Mouse (Mus musculus) neutrophil, adult 65 days (primary cell): ENCODE data around the gene Rad21l. TPM values are rescaled to one million over a fixed set of nuclear protein-coding genes. Genes with fewer than 3 reads are reported as not detected.

Source experiments
- total RNA-seq: library from RNA; stranded (reverse); gene quantifications from 2 replicates; pipeline ENCODE4 v1.2.4, GENCODE M21; 2023

The Rad21l gene
- total RNA-seq = not detected in 2 replicates

GRCm38 (mm10) chr2:151668433-151668832, at the start of gene Rad21l:
TSS of gene Rad21l (minus strand) at chr2:151668533.

GRCm38 (mm10) chr2:151701231-151702145, 33.2 kb upstream of the Rad21l start, which contains the start of gene Tmem74b:
TSS of gene Tmem74b (plus strand) at chr2:151702008.

GRCm38 (mm10) chr2:151632159-151632814, 36.0 kb downstream of the Rad21l start, which contains the start of gene Snph:
TSS of gene Snph (minus strand) at chr2:151632593.

Other genes with a start within 250 kb of the Rad21l start
- not detected in 2 replicates for gene 4921509C19Rik, start 192.4 kb downstream of the Rad21l start, total RNA-seq
- 48.9 and 53.2 TPM in 2 replicates for gene Nsfl1c, start 174.4 kb downstream of the Rad21l start, total RNA-seq
- gene Fkbp1a, start 126.0 kb downstream of the Rad21l start, total RNA-seq = 27.9 and 32.8 TPM in 2 replicates
- not detected in 2 replicates for gene Sdcbp2, start 95.9 kb downstream of the Rad21l start, total RNA-seq
- 5.3 and 5.5 TPM in 2 replicates for gene Snph, start 35.9 kb downstream of the Rad21l start, total RNA-seq
- not detected in 2 replicates for gene Tmem74b, start 33.5 kb upstream of the Rad21l start, total RNA-seq
- 18.2 and 19.1 TPM in 2 replicates for gene Psmf1, start 75.7 kb upstream of the Rad21l start, total RNA-seq
- gene Rspo4, start 174.4 kb upstream of the Rad21l start, total RNA-seq = not detected in 2 replicates
- gene Angpt4, start 242.7 kb upstream of the Rad21l start, total RNA-seq = not detected in 2 replicates